Mouse (Mus musculus) testis, adult 2 months (tissue): ENCODE results near the gene Bri3.

ENCODE experiments used
- CTCF ChIP-seq: fragments of 200-500 bp; IDR thresholded peaks from 2 replicates; pipeline ENCODE4 v1.5.1; 2012; ENCODE audit warnings: low read depth, mild to moderate bottlenecking, inconsistent platforms, low read length, moderate library complexity; ENCODE audit not compliant: control insufficient read depth, insufficient read depth, insufficient replicate concordance
- POLR2A ChIP-seq: fragments of 200-500 bp; IDR thresholded peaks from 2 replicates; pipeline ENCODE4 v1.6.1; 2012; ENCODE audit warnings: low read depth, mild to moderate bottlenecking, inconsistent platforms, low read length, moderate library complexity; ENCODE audit not compliant: control insufficient read depth

DNA sequence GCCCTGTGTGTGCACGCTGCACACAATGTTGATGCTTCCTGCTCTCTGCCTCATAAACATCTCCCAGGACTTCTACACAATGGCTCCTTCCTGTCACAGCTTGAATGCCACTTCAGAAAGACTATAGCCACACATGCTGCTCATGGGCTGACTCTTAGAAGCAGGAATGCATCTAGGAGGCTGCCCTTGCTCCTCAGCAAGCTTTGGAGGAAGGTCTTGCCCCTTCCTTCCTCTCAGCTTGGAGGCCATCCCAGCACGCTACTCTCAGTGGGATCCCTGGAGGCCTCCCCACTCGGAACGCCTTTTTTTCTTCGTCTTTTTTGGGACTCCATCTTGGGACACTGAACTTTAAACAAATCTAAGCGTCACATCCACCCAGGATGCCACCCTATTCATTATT, 30.7 kb downstream of the Bri3 start:
- TF ChIP-seq POLR2A (no peak), CTCF (no peak)
